Mouse (Mus musculus) cerebellum, adult 9-11 months (tissue): Measurements from ENCODE around the gene Synj2.
"Not testable (repeated sequence)": the region's sequence is repeated elsewhere in the genome, so short reads cannot be mapped to it uniquely, and the experiment has no call there.

ENCODE experiments used
- DNase-seq: peaks from one replicate; pipeline ENCODE4 v3.0.0; 2022

Gene Synj2

DNA sequence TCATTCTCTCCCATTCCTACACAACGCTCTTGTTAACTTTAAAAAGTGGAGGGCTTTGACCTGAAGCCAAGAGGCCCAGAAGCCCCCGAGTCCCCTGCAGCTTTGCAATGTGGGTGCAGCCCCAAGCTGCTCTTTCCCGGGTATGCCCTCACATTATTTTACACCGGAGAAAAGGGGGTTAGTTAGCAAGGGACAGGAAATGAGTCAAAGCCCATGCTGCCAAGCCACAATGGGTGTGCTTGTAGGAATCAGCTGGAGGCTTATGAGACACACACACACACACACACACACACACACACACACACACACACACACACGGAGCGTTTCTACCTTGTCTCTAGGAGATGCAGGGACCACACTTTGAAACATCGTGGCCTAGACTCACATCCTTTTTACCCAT is 60.8 kb downstream of the Synj2 start:
- no peak for DNase-seq

DNA sequence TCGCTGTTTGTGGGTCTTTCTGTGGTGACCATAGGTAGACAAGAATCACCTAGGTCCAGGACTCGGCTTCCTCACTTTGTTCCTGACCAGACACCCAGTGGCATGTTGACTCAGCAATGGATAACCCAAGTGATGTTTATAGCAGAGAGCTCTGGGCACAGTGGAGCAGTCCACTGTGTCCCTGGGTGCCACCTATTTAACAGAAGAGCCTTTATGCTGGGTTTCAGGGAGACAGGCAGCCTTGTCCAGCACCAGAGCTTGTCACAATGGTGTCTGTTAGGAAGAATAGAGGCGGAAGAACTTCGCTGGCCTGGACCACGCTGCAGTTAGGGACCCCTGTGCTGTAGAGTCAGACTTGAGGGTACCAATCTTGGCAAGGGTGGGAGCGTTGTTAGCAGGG is 61.5 kb downstream of the Synj2 start:
- no peak for DNase-seq

DNA sequence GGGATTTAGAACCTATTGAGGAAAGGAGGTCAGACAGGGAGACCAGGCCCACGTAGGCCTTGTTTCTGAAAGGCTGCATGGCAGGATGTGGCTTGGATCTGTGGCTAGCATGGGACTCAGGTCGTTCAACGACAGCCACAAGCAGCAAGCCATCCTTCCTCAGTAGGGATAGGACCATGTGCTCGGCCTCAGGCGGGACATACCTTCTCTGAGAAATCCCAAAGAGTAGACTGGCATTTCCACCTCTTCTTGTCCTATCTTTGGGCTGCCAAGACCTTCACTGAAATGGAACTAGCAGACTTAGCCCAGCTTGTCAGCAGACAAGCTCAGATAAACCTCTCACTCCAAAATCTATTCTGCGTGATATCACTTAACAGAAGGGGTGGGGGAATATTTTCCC is 62.6 kb downstream of the Synj2 start:
- DNase-seq, result no peak

DNA sequence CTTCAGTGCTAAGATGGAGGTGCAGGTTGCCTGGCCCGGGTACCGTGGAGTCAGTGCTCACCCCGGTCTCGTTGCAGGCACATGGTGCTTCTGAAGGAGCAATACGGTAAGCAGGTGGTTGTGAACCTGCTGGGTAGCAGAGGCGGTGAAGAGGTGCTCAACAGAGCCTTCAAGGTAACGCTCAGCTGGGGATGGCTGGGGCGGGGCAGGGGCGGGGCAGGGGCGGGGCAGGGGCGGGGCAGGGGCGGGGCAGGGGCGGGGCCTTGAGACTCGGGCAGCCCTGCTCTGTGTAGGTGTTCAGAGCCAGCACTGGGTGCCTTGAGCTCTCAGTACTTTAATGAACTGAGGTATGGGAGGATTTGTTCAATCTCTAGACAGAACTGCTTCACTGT is 64.2 kb downstream of the Synj2 start:
- no peak for DNase-seq

DNA sequence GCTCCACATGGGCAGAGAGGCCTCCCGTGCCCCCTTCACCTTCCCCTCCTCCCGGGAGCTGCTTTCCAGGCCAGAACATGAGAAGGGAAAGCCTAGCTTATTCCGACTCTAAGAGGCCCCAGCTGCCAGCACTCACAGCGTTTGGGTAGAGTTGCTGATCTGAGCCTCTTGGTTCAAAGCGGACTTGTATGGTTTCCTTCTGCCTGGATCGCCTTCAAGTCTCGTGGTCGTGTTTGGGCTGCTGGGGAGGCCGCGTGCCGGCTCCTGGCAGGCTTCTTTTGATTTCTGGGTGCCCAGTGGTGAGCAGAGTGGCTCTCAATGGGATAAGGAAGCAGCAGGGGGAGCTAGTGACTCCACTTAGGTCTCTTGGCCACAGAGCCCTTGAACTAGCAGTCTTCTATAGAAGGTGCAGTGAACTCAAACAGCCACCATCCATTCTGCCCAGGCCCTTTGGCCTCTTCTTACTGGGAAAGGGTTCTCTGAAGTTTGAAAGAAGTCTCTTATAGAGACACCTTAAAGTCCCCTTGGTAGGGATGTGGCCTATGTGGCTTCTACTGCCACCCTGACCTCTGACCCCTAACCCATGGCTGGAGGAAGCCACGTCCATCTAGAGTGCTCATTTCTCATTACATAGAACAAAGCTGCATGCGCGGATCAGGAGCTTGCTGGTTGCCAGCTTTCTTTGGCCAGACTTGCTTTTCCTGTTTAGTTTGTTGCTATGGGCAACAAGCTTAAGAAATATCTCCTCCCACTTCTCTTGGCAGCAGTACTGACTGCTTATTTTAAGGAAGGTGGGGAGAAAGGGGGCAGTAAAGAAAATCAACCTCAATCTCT is 64.8 kb downstream of the Synj2 start:
- DNase-seq, result no peak

DNA sequence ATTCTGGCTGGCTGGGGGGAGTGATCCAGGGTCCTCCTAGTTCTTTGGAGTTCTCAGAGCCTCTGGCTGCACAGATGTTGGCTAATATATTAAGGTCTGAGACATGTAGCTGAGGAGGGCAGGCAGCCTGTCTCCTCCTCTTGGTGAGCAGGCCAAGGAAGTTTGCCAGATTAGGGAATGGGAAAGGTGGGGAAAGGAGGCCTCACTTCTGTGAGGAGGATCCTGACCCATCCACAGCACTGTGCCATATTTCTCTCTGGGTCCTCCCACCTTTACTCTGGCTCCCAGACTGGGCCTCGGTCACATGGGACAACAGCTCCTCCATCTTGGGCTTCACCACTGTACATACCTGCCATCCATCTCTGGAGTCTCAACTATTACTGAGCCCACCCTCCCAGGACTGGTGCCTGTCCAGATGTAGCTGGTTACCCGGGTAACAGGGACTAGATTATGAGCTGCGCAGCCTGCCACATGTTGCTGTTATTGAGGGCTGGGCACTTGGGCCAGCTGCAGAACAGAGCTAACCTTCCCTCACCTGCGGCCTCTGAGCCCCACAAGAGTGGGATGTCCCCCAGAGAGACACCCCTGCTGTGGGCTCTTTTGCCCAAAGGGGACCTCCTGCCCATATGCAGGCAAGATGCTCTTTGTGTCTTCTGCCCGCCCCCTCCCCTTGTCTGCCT is 66.2 kb downstream of the Synj2 start:
- no peak for DNase-seq

DNA sequence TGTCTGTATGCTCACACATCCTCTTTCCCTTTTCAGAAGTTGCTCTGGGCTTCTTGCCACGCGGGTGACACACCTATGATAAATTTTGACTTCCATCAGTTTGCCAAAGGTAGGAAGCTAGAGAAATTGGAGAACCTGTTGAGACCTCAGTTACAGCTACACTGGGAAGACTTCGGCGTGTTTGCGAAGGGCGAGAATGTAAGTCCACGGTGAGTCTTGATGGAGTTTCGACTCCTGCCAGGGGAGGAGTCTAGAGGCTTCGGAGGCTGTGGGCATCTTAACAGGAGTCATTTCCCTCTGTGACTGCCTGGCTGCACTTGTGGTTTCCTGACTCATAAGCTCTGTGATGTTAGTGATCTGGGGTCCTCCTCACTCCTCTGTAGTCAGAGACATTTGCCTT is 66.8 kb downstream of the Synj2 start:
- no peak for DNase-seq

DNA sequence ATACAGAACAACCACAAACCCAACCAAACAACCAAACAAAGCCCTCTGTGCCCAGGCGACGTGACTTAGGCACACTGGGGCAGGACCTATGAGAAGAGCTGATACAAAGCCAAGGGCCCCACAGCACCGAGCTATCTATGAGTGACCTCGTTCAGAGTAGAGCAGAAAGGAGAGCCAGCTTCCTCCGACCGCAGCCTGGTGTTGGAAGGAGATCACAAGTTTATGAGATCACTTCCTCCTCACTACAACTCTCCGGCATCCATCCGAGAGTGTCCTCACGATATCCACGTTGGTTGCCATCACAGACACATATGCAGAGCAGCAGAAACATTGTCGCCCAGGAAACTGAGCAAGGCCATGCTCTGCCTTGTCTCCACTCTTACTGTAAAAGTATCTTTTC is 67.5 kb downstream of the Synj2 start:
- DNase-seq, result no peak

DNA sequence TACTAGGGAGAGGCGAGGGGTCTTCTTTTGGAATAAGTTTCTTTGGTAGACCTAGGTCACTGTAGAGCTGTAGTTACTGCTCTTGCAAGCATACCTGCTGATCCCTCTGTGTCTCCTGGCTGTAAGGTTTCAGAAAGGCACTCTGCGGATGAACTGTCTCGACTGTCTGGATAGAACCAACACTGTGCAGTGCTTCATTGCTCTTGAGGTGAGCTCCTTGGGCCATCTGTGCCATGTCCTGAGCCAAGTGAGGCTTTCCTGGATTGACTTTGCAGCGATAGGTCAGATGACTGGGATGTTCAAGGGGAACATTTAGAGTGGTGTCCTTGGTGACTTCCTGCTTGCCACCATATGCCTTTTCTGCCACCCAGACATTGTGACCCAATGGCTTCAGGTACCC is 68.5 kb downstream of the Synj2 start:
- no peak for DNase-seq

DNA sequence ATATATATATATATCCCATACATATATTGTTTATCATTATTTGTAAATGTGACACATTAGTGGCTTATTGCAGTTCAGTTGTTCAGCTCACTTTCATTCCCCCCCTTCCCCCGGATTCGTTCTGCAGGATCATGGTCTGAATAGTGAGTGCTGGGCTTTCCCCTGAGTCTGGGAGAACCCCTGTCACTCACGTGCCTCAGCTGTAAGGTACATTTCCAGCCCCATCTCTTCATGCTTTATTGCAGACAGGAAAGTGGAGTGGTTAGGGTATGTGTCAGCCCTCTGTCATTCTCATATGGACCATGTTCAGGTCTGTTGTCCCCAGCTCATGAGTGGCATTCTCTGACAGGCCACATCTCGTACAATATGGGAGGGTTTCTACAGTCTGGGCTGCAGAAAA is 72.0 kb downstream of the Synj2 start:
- no peak for DNase-seq

DNA sequence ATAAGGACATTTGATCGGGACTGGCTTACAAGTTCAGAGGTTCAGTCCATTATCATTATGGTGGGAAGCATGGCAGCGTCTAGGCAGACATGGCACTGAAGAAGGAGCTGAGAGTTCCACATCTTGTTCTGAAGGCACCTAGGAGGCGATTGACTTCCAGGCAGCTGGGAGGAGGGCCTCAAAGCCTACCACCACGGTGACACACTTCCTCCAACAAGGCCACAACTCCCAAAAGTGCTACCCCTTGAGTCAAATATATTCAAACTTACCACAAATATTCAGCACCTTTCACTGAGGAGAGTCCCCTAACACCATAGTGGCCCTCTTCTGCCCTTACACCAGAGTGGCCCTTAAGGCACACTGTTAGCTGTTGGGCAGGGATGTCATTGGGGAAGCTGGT is 73.9 kb downstream of the Synj2 start:
- no peak for DNase-seq

DNA sequence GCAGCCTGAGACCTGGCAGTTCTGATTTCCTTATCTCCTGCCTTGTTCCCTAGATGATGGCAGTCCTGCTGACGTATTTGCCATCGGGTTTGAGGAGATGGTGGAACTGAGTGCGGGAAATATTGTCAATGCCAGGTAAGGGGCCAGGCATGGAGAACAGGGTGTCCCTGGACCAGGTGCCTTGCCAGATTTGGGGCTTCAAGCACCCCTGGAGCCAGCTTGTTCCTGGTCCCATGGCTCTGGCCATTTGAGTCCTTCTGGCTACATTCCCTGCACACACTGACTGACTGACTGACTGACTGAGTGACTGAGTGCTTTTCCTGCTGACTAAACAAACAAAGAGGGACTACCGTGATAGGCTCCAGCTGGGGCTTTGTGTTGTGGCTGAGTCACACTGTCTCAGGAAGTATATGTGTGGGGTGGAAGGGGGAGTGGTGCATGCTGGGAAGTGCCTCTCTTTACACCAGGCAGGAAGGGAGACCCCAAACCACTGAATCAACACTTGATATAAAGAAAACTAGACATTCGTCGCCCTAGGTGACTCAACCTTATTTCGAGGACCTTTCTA is 75.2 kb downstream of the Synj2 start:
- no peak for DNase-seq

DNA sequence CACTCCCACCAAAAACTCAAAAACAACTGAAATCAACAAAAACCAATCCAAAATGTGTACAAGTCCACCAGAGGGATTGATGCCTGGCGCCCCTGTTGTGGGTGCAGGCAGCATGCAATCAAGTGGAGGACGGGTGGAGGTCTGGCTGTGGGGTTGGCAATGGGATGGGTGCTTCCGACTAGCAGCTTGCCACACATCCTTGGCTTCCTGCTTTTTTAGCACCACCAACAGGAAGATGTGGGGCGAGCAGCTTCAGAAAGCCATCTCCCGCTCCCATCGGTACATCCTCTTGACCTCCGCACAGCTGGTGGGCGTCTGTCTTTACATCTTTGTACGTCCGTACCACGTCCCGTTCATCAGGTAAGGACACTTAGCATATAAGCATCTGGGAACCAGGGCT is 76.2 kb downstream of the Synj2 start:
- DNase-seq, result no peak

DNA sequence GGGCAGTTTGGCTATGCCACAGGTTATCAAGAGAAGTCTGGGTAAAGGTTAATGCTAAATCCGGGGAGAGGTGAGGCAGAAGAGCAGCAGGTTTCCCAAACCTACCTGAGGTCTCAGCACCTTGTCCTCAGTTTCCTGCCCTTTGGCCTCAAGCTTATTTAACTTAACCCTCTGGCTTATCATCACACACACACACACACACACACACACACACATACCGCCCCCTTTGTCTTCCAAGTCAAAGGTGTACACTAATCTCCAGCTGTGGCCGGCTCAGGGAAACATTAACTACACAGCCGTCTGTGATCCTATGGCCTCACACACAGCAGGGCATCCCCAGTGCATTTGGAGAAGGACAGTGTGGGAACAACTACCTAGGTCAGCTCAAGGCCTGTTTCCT is 77.3 kb downstream of the Synj2 start:
- no peak for DNase-seq

DNA sequence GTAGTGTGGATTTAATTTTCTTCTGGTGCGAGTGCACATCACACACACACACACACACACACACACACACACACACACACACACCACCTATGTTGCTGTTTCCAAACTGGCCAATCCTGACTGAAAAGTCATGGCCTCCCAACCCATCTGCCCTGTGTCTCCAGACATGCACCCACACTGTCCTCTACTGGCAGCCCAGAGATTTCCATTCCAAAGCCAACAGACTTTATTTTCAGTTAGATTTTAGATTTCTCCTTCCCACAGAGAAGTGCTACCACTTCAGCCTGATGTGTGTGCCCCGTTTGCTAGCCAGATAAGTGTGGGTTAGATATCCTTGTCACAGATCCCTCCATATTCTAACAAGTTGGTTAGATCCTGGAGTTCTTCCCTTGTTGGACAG is 78.7 kb downstream of the Synj2 start:
- peak; percentile 64 for DNase-seq

DNA sequence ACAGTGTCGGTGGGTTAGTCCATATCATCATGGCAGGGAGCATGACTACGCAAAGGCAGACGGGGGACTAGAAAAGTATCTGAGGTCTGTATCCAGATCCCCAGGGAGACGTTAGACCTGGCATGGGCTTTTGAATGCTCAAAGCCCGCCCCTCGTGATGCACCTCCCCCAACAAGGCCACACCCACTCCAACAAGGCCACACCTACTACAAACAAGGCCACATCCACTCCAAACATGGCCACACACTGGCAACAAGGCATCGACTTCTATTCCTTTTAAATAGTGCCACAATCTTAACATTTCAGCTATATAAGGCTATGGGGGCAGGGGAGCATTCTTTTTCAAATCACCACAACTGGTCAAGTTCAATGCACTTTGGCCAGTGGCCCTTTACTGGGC is 79.6 kb downstream of the Synj2 start:
- no peak for DNase-seq

DNA sequence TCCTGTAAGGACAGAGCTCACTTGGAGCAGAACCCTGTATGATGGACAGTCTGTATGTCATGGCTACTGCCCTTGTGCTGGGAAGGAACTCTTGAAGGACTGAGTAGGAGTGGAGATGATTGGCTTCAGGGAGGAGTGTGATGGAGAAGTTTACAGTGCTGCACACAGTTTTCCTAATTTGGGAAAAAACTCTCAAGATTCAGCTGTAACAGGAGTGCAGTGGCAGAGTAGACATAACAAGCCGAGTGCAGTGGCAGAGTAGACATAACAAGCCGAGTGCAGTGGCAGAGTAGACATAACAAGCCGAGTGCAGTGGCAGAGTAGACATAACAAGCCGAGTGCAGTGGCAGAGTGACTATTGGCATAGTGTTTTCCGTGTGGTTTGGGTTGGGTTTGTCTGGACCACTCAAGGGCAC is 80.3 kb downstream of the Synj2 start:
- not testable (repeated sequence) for DNase-seq

DNA sequence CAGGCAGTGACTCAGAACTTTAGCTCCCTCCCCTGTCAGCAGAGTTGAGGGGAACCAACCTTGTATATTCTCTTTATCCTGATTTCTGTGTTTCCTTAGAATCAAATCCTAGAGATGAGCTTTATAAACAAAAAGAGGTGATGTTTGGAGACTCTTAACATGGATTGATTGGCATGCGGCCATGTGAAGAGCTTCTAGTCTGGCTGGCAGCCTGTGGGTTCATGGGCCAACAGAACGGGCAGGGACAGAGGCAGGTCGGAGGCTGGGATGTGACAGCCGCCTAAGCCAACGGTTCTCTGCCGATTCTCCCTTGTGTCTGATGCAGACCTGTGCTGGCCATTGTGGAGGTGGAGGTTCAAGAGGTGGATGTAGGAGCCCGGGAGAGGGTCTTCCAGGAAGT is 84.8 kb downstream of the Synj2 start:
- DNase-seq, result no peak

DNA sequence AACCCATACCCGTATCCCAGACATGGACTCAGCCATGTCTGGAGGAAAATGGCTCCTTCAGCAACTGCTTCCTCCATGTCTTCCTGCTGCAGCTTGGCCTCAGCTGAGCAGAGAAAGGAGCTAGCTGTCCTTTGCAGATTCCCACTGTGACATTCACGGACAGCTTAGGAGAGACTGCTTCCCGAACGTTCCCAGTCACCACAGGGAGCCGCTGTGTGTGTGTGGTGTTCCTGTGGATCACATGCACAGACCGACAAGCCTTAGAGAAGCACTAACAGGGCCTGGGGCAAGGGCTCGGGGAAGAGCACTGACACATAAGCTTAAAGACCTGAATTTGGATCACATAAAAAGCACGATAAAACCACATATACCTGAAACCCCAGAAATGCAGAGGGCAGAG is 94.6 kb downstream of the Synj2 start:
- DNase-seq, result no peak

DNA sequence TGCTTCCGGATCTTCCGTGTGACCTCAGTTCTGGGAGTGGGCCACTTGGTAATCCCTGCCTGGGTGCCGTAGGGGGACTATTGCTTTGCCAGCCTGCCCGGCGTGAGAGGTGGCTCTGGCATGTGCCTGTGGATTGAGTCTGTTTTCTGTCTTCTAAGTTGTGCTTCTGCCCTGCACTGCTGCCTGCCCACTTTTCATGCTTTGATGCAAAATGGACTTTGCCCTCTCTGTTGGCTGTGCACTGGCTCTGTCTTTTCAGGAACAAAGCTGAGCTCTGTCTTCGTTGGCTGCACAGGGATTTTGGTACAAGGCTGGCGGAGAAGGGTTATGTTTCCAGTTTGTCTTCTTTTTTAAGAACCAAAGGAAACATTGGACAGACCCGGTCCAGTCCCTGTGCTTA is 95.4 kb downstream of the Synj2 start:
- DNase-seq, result no peak

DNA sequence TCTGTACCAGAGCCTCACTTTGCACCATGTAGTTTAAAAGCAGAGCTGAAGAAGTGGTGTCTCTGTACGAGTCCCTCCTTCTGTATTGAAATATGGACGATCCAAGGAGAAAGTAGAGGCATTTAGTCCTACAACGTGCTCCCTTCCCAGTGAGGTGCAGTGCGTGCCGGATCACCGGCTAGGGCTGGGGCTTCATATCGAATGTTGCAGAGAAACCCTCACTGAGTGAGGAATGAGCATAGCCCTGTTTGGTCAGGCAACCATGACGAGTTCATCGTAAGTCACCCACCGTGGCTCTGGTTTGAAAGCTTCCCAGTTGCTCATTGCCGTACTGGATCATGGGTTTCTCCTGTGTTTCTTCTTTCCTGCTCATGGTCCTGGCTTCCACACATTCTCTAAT is 95.8 kb downstream of the Synj2 start:
- DNase-seq, result no peak

DNA sequence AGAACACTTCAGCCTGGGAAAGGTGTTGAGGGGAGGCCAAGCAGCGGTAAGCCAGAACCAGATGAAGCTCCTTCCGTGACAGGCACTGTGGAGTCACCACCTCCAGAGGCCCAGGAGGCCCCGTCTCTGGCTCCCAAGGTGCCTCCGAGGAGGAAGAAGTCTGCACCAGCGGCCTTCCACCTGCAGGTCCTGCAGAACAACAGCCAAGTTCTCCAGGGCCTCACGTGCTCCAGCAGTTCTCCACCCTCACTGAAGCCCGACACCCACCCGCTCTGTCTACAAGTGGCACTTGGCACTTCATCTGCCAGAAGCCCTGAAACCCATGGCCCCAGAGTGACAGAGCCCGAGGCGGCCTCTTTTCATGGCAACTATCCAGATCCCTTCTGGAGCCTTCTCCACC is 96.4 kb downstream of the Synj2 start:
- no peak for DNase-seq

DNA sequence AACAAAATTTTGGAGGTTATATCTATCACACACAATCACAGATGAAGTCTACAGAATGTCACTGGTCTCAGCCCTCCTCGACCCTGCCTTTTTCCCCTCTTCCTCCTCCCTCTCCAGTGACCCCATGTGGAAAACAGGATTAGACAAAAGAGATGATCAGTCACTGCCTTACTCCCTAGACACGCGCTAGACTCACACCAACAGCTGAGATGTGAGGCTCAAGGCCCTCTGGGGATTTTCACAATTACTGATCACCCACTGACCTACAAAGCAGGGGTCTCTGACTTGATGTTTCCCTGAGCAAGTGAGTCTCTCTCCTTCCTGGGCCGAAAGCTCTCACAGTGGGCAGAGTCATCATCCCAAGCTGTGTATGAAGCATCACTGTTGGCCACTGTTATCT is 111.7 kb downstream of the Synj2 start:
- DNase-seq, result no peak

DNA sequence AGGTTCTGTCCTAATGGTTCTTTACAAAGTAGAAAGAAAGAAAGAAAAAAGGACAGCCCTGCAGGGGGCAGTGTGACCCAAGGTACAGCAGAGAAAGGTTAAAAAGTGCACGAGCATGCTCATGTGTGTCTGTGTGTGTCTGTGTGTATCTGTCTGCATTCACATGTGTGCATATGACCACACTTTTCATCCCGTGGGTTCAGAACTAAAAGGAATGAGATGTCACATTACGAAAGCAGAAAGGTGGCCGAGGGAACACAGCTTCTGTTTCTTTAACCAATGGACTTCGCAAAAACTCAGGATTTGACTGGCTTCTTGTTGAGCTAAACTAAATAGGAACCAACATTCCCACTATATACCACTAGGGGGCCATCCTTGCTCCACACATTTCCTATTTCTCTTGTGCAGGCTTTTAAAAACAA is 113.9 kb downstream of the Synj2 start:
- no peak for DNase-seq

DNA sequence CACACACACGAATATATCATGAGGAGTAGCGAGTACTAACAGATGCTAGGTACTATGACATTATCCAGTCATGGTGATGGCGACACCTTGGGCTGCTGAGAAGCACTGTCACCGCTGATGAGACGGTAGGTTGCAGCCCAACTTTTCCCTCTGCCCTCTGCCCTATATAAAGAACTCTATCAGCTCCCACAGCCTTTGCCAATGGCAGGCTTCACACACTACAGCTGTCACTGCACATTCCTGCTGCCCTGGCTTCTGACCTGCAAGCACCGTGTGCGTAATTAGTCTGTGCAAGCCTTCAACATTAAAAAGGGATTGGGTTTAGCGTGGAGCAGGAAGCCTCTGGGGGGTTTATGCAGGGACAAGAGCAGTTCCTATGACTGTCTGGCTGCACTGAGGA is 121.7 kb downstream of the Synj2 start:
- no peak for DNase-seq
